Mouse (Mus musculus): ENCODE data around the gene Slc4a10. TPM values are rescaled to one million over a fixed set of nuclear protein-coding genes. Genes with fewer than 3 reads are reported as not detected.

Slc4a10 gene
- total and polyA plus RNA-seq, 2 experiments from 2014 or later, result 16.4 to 55.5 TPM

DNA sequence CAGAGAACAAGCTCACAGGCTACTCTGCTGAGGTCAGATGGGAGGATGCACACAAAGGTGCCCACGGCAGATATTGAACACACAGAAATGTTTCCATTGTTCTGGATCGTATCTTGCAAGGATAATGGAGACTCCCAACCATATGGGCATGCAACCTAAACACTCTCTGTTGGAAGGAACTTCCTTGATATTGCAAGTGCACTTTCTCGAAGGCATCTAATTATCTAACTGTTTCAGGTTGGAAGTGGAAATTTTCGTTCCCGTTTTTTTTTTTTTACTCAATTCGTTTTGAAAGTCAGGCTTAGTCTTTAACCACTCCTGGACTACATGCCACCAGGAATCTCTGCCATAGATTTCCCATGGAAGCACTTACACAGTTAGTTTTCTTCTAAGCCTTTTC, 314.6 kb downstream of the Slc4a10 start:
- no peak for DNase-seq
- H3K27ac ChIP-seq (ENCODE audit: low read depth, low read length), result no peak overlapping the region
- 74% methylated on average over 6 of the region's 6 CpGs for WGBS
- H3K4me3 ChIP-seq (ENCODE audit: low read depth, low read length), result no peak overlapping the region
- H3K27me3 ChIP-seq (ENCODE audit: insufficient read depth, low read length), result no peaks in the 10 kb centered on the region
- H3K4me1 ChIP-seq (ENCODE audit: insufficient read depth), result no peaks in the 10 kb centered on the region
- ATAC-seq, result no peak
- no peak for TF ChIP-seq CTCF (IDR thresholded peaks at IDR 0.05; ENCODE audit: low read depth)
- H3K9ac ChIP-seq, result no peak overlapping the region
- no peaks in the 10 kb centered on the region for H3K9me3 ChIP-seq (ENCODE audit: low read length)
- H3K4me2 ChIP-seq (ENCODE audit: low read depth), result no peak overlapping the region
- H3K36me3 ChIP-seq (ENCODE audit: insufficient read depth), result no peaks in the 10 kb centered on the region

DNA sequence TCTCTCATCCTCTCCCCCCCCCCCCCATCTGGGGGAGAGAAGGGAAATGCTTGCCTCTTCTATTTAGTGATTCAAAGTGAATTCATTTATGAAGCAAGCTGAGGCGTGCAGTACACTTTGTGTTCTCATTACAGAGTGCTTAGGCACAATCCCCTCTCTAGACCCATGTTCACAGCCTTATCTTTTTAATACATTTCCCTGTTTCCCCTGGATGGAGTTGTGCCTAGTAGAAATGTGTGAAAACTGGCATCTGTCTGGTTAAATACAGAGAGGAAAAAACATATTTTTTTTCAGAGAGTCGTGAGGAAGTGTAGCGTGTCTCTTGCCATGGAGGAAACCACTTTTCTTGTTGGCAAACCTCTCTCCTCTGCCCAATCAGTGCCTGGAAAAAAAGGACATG, 315.3 kb downstream of the Slc4a10 start:
- H3K4me1 ChIP-seq (ENCODE audit: insufficient read depth), result no peaks in the 10 kb centered on the region
- no peak overlapping the region for H3K4me3 ChIP-seq (ENCODE audit: low read depth, low read length)
- no peak overlapping the region for H3K4me2 ChIP-seq (ENCODE audit: low read depth)
- WGBS, result 55% methylated on average over 3 of the region's 3 CpGs
- H3K9ac ChIP-seq, result no peak overlapping the region
- peak; percentile 56 for DNase-seq
- no peaks in the 10 kb centered on the region for H3K27me3 ChIP-seq (ENCODE audit: insufficient read depth, low read length)
- no peak for TF ChIP-seq CTCF (IDR thresholded peaks at IDR 0.05; ENCODE audit: low read depth)
- no peak overlapping the region; the same call in 1 of the 2 replicates for H3K27ac ChIP-seq (ENCODE audit: low read depth, low read length)
- no peaks in the 10 kb centered on the region for H3K9me3 ChIP-seq (ENCODE audit: low read length)
- no peaks in the 10 kb centered on the region for H3K36me3 ChIP-seq (ENCODE audit: insufficient read depth)
- ATAC-seq, result peak; percentile 81

DNA sequence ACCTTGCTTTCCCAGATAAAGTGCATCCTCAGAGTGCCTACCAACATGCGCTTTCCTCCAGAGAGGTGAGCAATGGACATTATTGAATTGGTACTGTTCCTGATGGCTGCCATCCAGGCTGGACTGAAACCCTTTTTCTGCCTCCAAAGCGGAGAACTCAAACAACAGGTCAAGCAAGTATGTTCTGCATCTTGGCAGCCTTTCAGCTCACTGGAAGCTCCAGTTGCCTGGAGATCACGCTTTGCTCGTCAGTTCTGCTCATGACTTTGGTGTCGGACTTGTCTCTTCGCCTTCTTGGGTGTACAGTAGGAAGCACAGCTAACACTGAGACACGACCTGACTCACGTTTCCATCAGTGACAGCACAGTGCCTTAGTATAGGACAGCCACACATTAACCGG, 315.9 kb downstream of the Slc4a10 start:
- H3K4me1 ChIP-seq (ENCODE audit: insufficient read depth), result no peaks in the 10 kb centered on the region
- no peaks in the 10 kb centered on the region for H3K27me3 ChIP-seq (ENCODE audit: insufficient read depth, low read length)
- TF ChIP-seq CTCF (IDR thresholded peaks at IDR 0.05; ENCODE audit: low read depth), result no peak
- ATAC-seq (no peak), DNase-seq (no peak)
- no peak overlapping the region for H3K4me2 ChIP-seq (ENCODE audit: low read depth)
- H3K36me3 ChIP-seq (ENCODE audit: insufficient read depth), result no peaks in the 10 kb centered on the region
- 74% methylated on average over 9 of the region's 9 CpGs for WGBS
- no peaks in the 10 kb centered on the region for H3K9me3 ChIP-seq (ENCODE audit: low read length)
- no peak overlapping the region for H3K9ac ChIP-seq
- H3K27ac ChIP-seq (ENCODE audit: low read depth, low read length), result no peak overlapping the region; the same call in 1 of the 2 replicates
- H3K4me3 ChIP-seq (ENCODE audit: low read depth, low read length), result no peak overlapping the region

DNA sequence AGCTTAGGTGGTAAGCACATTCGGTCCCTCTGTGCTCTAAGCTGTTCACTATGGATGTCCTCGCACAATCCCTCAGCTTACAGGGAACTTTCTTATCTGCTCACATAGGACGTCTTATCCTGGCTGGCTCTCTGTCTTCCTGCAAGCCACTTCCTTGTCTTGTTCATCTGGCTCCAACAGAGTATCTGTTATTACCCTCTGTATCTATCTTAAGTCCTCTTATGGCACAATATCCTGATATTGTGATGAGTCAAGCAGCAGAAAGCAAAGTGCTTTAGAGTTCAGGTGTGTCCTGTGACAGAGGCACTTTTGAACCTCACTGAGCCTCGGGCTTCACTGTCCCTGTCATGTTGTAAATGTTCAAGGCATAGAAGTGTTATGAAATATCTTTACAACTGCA, 317.3 kb downstream of the Slc4a10 start:
- Histone ChIP-seq H3K27me3 (ENCODE audit: insufficient read depth, low read length) (no peaks in the 10 kb centered on the region), H3K4me3 (ENCODE audit: low read depth, low read length) (no peak overlapping the region), H3K36me3 (ENCODE audit: insufficient read depth) (no peaks in the 10 kb centered on the region), H3K9me3 (ENCODE audit: low read length) (no peaks in the 10 kb centered on the region), H3K4me1 (ENCODE audit: insufficient read depth) (no peaks in the 10 kb centered on the region), H3K27ac (ENCODE audit: low read depth, low read length) (no peak overlapping the region), H3K4me2 (ENCODE audit: low read depth) (no peak overlapping the region), H3K9ac (no peak overlapping the region)
- TF ChIP-seq CTCF (IDR thresholded peaks at IDR 0.05; ENCODE audit: low read depth), result no peak
- ATAC-seq (no peak), DNase-seq (no peak)
- 85% methylated on average over 4 of the region's 4 CpGs for WGBS

DNA sequence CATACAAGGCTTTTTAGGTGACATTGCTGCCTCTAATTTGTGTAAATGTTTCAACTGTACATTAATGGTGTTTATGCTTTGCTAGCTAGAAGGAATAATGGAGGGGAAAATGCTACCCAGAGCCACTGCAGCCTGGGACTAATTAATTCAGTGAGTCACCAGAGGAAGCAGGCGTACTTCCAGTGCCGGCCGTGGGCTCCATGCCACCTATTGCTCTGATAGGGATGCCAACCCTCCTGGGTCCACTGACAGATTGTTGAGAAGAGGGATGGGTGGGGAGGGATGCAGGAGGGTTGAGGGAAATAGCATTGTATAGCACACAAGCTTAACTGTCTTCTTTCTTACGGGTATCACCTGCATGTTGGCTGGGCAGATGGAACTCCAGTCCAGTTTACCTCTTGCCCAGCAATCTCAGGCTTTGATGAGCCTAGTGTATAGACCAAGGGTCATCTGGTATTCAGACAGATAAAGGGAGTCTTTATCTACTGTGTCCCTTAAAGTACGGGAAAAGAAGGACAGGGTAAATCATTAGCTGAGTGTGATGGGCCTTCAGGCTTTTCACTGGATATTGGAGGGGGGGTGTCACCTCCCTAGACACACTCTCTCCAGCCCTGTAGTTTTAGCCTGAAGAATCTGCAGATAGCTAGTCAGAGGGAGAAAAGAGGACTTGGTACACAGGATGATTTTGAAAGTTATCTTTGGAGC, 322.2 kb downstream of the Slc4a10 start:
- no peak overlapping the region for H3K27ac ChIP-seq (ENCODE audit: low read depth, low read length)
- no peak for TF ChIP-seq CTCF (IDR thresholded peaks at IDR 0.05; ENCODE audit: low read depth)
- no peak overlapping the region for H3K4me3 ChIP-seq (ENCODE audit: low read depth, low read length)
- H3K9ac ChIP-seq, result no peak overlapping the region
- H3K36me3 ChIP-seq (ENCODE audit: insufficient read depth), result no peaks in the 10 kb centered on the region
- no peak; the same call in 1 of the 2 replicates for ATAC-seq
- 0 out of 2 replicates have a peak, but pooled peaks cover 2% of the 10 kb centered on the region for H3K4me1 ChIP-seq (ENCODE audit: insufficient read depth)
- H3K9me3 ChIP-seq (ENCODE audit: low read length), result no peaks in the 10 kb centered on the region
- no peaks in the 10 kb centered on the region for H3K27me3 ChIP-seq (ENCODE audit: insufficient read depth, low read length)
- DNase-seq, result no peak
- H3K4me2 ChIP-seq (ENCODE audit: low read depth), result no peak overlapping the region
- WGBS, result 56% methylated on average over 5 of the region's 5 CpGs

GRCm38 (mm10) chr2:62370048-62370447, 323.8 kb downstream of the Slc4a10 start:
- Histone ChIP-seq H3K9ac (no peak overlapping the region), H3K27me3 (ENCODE audit: insufficient read depth, low read length) (no peaks in the 10 kb centered on the region), H3K4me2 (ENCODE audit: low read depth) (no peak overlapping the region), H3K27ac (ENCODE audit: low read depth, low read length) (no peak overlapping the region), H3K36me3 (ENCODE audit: insufficient read depth) (no peaks in the 10 kb centered on the region), H3K4me3 (ENCODE audit: low read depth, low read length) (no peak overlapping the region), H3K4me1 (ENCODE audit: insufficient read depth) (0 out of 2 replicates have a peak, but pooled peaks cover 2% of the 10 kb centered on the region), H3K9me3 (ENCODE audit: low read length) (no peaks in the 10 kb centered on the region)
- ATAC-seq, result no peak
- TF ChIP-seq CTCF (IDR thresholded peaks at IDR 0.05; ENCODE audit: low read depth), result no peak
- no peak for DNase-seq
- WGBS, result 64% methylated on average over 2 of the region's 2 CpGs

DNA sequence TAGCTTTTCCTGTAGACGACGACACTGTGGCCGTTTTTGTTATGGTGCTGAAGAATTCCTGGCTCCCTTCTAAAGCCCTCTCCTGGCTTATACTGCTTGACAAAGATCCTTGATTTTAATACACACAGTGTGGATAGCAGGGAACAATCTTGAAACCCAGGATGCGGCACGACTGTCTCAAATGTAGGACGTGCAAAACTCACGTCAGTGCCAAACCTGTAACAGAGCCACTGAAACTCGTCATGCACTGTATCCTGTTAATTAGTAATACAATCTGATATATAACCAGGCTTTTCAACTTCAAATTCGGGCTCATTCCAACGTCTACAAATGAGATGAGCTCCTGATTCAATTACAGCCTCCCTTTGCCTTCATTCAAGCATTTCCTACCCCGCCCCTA, 327.4 kb downstream of the Slc4a10 start:
- H3K4me3 ChIP-seq (ENCODE audit: low read depth, low read length), result no peak overlapping the region
- no peak overlapping the region for H3K4me2 ChIP-seq (ENCODE audit: low read depth)
- H3K27ac ChIP-seq (ENCODE audit: low read depth, low read length), result no peak overlapping the region
- no peaks in the 10 kb centered on the region for H3K9me3 ChIP-seq (ENCODE audit: low read length)
- 46% methylated on average over 11 of the region's 11 CpGs for WGBS
- TF ChIP-seq CTCF (IDR thresholded peaks at IDR 0.05; ENCODE audit: low read depth), result no peak
- no peak overlapping the region for H3K9ac ChIP-seq
- peak; percentile 52 for DNase-seq
- H3K27me3 ChIP-seq (ENCODE audit: insufficient read depth, low read length), result no peaks in the 10 kb centered on the region
- 0 out of 2 replicates have a peak, but pooled peaks cover 2% of the 10 kb centered on the region for H3K4me1 ChIP-seq (ENCODE audit: insufficient read depth)
- no peaks in the 10 kb centered on the region for H3K36me3 ChIP-seq (ENCODE audit: insufficient read depth)
- ATAC-seq, result peak; percentile 68

Other genes with a start within 250 kb of the Slc4a10 start
- 38.0 and 43.2 TPM in 2 replicates for gene Tbr1, start 243.5 kb upstream of the Slc4a10 start, total RNA-seq (2014; rRNA removed)
- 26.7 and 28.8 TPM in 2 replicates for gene Tbr1, start 243.5 kb upstream of the Slc4a10 start, polyA plus RNA-seq (2015; fragmentation: Nextera tagmentation; extraction: Ambion mirVana)

Data from forebrain, postnatal 0 days (tissue).